Mouse (Mus musculus): Measurements from ENCODE around the gene Vkorc1l1.
"Not testable (repeated sequence)": the region's sequence is repeated elsewhere in the genome, so short reads cannot be mapped to it uniquely, and the experiment has no call there.

Vkorc1l1 gene

GRCm38 (mm10) chr5:129941495-129942045, at the start of gene Vkorc1l1:
TSS of gene Vkorc1l1 (plus strand) at chr5:129941970.
- peak; percentile 99 for DNase-seq

- peak; percentile 87 for DNase-seq
Measured at GRCm38 (mm10) chr5:129895198-129896088, 46.3 kb upstream of the Vkorc1l1 start, which contains the start of gene Zbed5. TSS of gene Zbed5 (plus strand) at chr5:129895723.

GRCm38 (mm10) chr5:129898449-129898848, 43.3 kb upstream of the Vkorc1l1 start, which contains the start of gene Phkg1:
TSS of gene Phkg1 (minus strand) at chr5:129898549.
- no peak for DNase-seq

GRCm38 (mm10) chr5:129907775-129908174, 34.0 kb upstream of the Vkorc1l1 start:
- no peak for DNase-seq

GRCm38 (mm10) chr5:129908242-129908965, 33.4 kb upstream of the Vkorc1l1 start, which contains the start of gene Nupr1l:
TSS of gene Nupr1l (plus strand) at chr5:129908540.
- DNase-seq, result peak; percentile 93

- DNase-seq, result no peak
Measured at GRCm38 (mm10) chr5:129909147-129909546, 32.6 kb upstream of the Vkorc1l1 start.

- DNase-seq, result no peak
Measured at GRCm38 (mm10) chr5:129909591-129909990, 32.2 kb upstream of the Vkorc1l1 start.

GRCm38 (mm10) chr5:129914024-129914423, 27.7 kb upstream of the Vkorc1l1 start:
- DNase-seq, result peak; percentile 30

- DNase-seq, result not testable (repeated sequence)
Measured at GRCm38 (mm10) chr5:129915491-129915890, 26.3 kb upstream of the Vkorc1l1 start.

GRCm38 (mm10) chr5:129918065-129918651, 23.6 kb upstream of the Vkorc1l1 start:
- DNase-seq, result peak; percentile 37

GRCm38 (mm10) chr5:129918752-129919151, 23.0 kb upstream of the Vkorc1l1 start:
- DNase-seq, result no peak

- no peak for DNase-seq
Measured at GRCm38 (mm10) chr5:129919320-129919719, 22.4 kb upstream of the Vkorc1l1 start.

GRCm38 (mm10) chr5:129921972-129922371, 19.8 kb upstream of the Vkorc1l1 start:
- DNase-seq, result no peak

GRCm38 (mm10) chr5:129924820-129925452, 16.8 kb upstream of the Vkorc1l1 start:
- no peak for DNase-seq

GRCm38 (mm10) chr5:129925933-129926332, 15.8 kb upstream of the Vkorc1l1 start:
- DNase-seq, result no peak

- no peak for DNase-seq
Measured at GRCm38 (mm10) chr5:129929924-129930855, 11.6 kb upstream of the Vkorc1l1 start.

GRCm38 (mm10) chr5:129936941-129937340, 4.8 kb upstream of the Vkorc1l1 start:
- DNase-seq, result no peak

- DNase-seq, result no peak
Measured at GRCm38 (mm10) chr5:129940281-129940680, 1.5 kb upstream of the Vkorc1l1 start.

GRCm38 (mm10) chr5:129940736-129941494, 855 bp upstream of the Vkorc1l1 start:
- no peak for DNase-seq
